Mouse (Mus musculus): ENCODE measurements around the gene Fndc3b. TPM values are rescaled to one million over a fixed set of nuclear protein-coding genes. Genes with fewer than 3 reads are reported as not detected.

The Fndc3b gene
- polyA plus RNA-seq, 1 experiment from 2014 or later: 7.5 TPM

DNA sequence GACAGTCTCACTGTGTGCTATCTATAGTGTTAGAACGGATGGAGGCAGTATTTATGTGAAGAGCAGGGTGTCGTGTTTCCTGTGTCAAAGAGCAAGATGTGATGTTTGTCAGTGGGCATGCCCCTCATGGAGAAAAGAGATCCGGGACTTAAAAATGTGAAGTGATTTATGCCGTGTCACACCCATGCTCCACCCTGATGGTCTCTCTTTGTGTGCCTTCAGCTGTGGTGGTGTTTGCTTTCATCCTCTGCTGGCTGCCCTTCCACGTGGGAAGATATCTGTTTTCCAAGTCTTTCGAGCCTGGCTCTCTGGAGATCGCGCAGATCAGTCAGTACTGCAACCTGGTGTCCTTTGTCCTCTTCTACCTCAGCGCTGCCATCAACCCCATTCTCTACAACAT, 336.7 kb downstream of the Fndc3b start:
- no peak overlapping the region for H3K4me2 ChIP-seq (ENCODE audit: low read length)
- no peak overlapping the region for H3K9ac ChIP-seq (ENCODE audit: low read depth, low read length)
- H3K4me3 ChIP-seq (ENCODE audit: low read length): no peak overlapping the region
- WGBS: 58% methylated on average over 9 of the region's 9 CpGs
- peaks cover 15% of the 10 kb centered on the region for H3K4me1 ChIP-seq (ENCODE audit: control insufficient read depth, insufficient read depth, low read depth, low read length)
- peaks cover 19% of the 10 kb centered on the region for H3K27me3 ChIP-seq (replicated peaks; ENCODE audit: control insufficient read depth, insufficient read depth, low read length)
- no peak overlapping the region for H3K27ac ChIP-seq (ENCODE audit: low read depth, low read length)
- H3K36me3 ChIP-seq (ENCODE audit: control insufficient read depth, insufficient read depth, low read length): no peaks in the 10 kb centered on the region
- ATAC-seq: no peak
- H3K9me3 ChIP-seq (ENCODE audit: control insufficient read depth, low read length): no peaks in the 10 kb centered on the region

DNA sequence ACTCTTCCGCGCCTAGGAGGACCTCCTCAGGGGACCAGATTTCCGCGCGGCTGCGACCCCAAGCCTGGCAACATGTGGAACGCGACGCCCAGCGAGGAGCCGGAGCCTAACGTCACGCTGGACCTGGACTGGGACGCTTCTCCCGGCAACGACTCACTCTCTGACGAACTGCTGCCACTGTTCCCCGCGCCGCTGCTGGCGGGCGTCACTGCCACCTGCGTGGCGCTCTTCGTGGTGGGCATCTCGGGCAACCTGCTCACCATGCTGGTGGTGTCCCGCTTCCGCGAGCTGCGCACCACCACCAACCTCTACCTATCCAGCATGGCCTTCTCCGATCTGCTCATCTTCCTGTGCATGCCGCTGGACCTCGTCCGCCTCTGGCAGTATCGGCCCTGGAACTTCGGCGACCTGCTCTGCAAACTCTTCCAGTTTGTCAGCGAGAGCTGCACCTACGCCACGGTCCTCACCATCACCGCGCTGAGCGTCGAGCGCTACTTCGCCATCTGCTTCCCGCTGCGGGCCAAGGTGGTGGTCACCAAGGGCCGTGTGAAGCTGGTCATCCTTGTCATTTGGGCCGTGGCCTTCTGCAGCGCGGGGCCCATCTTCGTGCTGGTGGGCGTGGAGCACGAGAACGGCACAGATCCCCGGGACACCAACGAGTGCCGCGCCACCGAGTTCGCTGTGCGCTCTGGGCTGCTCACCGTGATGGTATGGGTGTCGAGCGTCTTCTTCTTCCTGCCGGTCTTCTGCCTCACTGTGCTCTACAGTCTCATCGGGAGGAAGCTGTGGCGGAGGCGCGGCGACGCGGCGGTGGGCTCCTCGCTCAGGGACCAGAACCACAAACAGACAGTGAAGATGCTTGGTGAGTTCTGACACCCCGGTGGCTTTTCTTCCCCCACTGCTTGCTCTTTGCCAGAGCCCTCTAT, 339.1 kb downstream of the Fndc3b start:
- Histone ChIP-seq H3K9ac (ENCODE audit: low read depth, low read length) (peak overlapping the region; percentile 57), H3K27ac (ENCODE audit: low read depth, low read length) (no peak overlapping the region), H3K9me3 (ENCODE audit: control insufficient read depth, low read length) (no peaks in the 10 kb centered on the region), H3K27me3 (replicated peaks; ENCODE audit: control insufficient read depth, insufficient read depth, low read length) (peaks cover 19% of the 10 kb centered on the region), H3K4me3 (ENCODE audit: low read length) (peak overlapping the region; percentile 55), H3K4me2 (ENCODE audit: low read length) (peak overlapping the region; percentile 91), H3K4me1 (ENCODE audit: control insufficient read depth, insufficient read depth, low read depth, low read length) (peaks cover 15% of the 10 kb centered on the region), H3K36me3 (ENCODE audit: control insufficient read depth, insufficient read depth, low read length) (no peaks in the 10 kb centered on the region)
- WGBS: under 1% methylated on average over 77 of the region's 77 CpGs
- ATAC-seq: peak; percentile 59

DNA sequence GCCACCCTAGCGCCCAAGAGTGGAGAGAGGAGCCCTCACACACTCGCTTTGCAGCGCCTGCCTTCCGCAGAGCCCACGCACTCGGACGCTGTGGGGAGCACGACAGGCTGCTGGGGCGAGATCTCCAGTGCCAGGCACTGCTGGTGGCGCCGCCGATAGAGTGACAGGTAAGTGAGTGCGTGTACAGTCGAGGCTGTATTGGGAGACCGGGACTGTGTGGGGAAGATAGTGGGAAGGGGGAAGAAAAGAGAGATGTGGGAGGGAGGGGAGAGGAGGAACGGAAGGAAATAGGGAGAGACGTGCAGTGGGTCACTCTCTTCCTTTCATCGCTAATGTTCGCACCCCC, 339.9 kb downstream of the Fndc3b start, which contains the start of gene Ghsr:
Ghsr (plus strand) TSS at position 76 of the 346 bp plus-strand sequence.
- H3K36me3 ChIP-seq (ENCODE audit: control insufficient read depth, insufficient read depth, low read length): no peaks in the 10 kb centered on the region
- H3K4me3 ChIP-seq (ENCODE audit: low read length): peak within 1 kb of the TSS; percentile 55
- peak within 1 kb of the TSS; percentile 57 for H3K9ac ChIP-seq (ENCODE audit: low read depth, low read length)
- H3K4me1 ChIP-seq (ENCODE audit: control insufficient read depth, insufficient read depth, low read depth, low read length): peaks cover 15% of the 10 kb centered on the region
- WGBS: 1% methylated on average over 19 of the region's 19 CpGs
- H3K4me2 ChIP-seq (ENCODE audit: low read length): peak within 1 kb of the TSS; percentile 91
- H3K9me3 ChIP-seq (ENCODE audit: control insufficient read depth, low read length): no peaks in the 10 kb centered on the region
- H3K27me3 ChIP-seq (replicated peaks; ENCODE audit: control insufficient read depth, insufficient read depth, low read length): peaks cover 19% of the 10 kb centered on the region
- peak; percentile 59 for ATAC-seq
- no peak within 1 kb of the TSS for H3K27ac ChIP-seq (ENCODE audit: low read depth, low read length)

DNA sequence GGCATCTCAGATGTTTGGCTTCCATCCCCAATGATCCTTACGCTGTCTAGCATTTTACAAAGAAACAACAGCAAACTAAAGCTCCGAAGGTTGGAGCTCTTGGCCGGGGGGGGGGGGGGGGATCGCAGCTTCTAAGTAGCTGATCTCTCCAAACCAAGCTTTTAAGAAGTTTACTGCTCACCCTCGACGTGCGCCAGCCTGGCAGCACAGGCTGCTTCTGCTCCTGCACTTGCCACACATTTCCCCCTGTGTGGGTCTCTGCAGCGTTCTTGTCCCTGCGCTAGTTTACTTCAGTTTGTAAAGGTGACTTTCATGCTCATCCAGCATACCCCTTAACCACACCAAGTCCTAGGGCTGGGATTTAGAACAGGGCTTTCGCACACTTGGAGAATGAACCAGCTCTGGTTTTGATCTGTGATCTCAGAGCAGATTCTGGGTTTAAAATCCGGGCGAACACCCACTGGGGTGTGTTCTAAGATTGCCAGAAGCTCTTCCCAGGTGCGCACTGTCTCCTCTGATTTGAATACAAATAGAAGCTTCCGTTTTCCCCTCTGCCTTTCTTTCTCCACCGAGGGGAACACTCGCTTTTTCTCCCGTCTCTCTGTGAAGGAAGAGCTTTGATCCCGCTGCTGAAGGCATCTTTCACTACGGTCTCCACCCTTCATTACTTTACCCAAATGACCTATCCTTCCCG, 340.4 kb downstream of the Fndc3b start:
- peak overlapping the region; percentile 57 for H3K9ac ChIP-seq (ENCODE audit: low read depth, low read length)
- peaks cover 19% of the 10 kb centered on the region for H3K27me3 ChIP-seq (replicated peaks; ENCODE audit: control insufficient read depth, insufficient read depth, low read length)
- no peak overlapping the region for H3K27ac ChIP-seq (ENCODE audit: low read depth, low read length)
- no peaks in the 10 kb centered on the region for H3K36me3 ChIP-seq (ENCODE audit: control insufficient read depth, insufficient read depth, low read length)
- ATAC-seq: no peak
- H3K4me2 ChIP-seq (ENCODE audit: low read length): peak overlapping the region; percentile 91
- WGBS: 4% methylated on average over 20 of the region's 20 CpGs
- H3K4me3 ChIP-seq (ENCODE audit: low read length): peak overlapping the region; percentile 55
- no peaks in the 10 kb centered on the region for H3K9me3 ChIP-seq (ENCODE audit: control insufficient read depth, low read length)
- H3K4me1 ChIP-seq (ENCODE audit: control insufficient read depth, insufficient read depth, low read depth, low read length): peaks cover 15% of the 10 kb centered on the region

DNA sequence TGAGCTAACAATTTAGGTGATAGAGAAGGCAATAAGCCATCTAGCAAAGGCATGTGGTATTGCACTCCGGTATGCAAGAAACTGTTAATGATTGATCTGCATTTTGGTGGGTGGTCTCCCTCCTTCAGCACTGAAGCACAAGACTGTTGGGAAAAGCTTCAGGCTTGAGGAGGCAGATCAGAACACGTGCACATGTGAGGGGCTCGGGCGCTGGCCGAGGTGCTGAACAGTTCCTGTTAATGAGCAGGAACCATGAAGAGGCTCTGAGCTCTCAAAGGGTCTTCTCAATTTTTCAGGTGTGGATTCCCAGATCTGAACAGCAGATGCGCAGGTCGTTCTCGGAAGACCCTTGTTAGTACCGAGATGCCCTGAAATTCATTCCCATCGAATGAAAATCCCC, 341.0 kb downstream of the Fndc3b start:
- no peaks in the 10 kb centered on the region for H3K36me3 ChIP-seq (ENCODE audit: control insufficient read depth, insufficient read depth, low read length)
- peaks cover 19% of the 10 kb centered on the region for H3K27me3 ChIP-seq (replicated peaks; ENCODE audit: control insufficient read depth, insufficient read depth, low read length)
- 2% methylated on average over 10 of the region's 10 CpGs for WGBS
- H3K4me3 ChIP-seq (ENCODE audit: low read length): no peak overlapping the region
- H3K9ac ChIP-seq (ENCODE audit: low read depth, low read length): no peak overlapping the region
- peak overlapping the region; percentile 91 for H3K4me2 ChIP-seq (ENCODE audit: low read length)
- H3K9me3 ChIP-seq (ENCODE audit: control insufficient read depth, low read length): no peaks in the 10 kb centered on the region
- H3K27ac ChIP-seq (ENCODE audit: low read depth, low read length): no peak overlapping the region
- H3K4me1 ChIP-seq (ENCODE audit: control insufficient read depth, insufficient read depth, low read depth, low read length): peaks cover 15% of the 10 kb centered on the region
- ATAC-seq: no peak

Small RNA genes lying within 50 kb of the gene (microRNA-seq; reads per million reads assigned to microRNA genes)
- not detected for gene Mir3092

Other genes starting within 250 kb of the Fndc3b start
- gene Tmem212, start 185.1 kb upstream of the Fndc3b start, polyA plus RNA-seq (2015; fragmentation: Nextera tagmentation; extraction: Ambion mirVana): 0.23 and 0.31 TPM in 2 replicates
- gene Pld1, start 227.4 kb upstream of the Fndc3b start, polyA plus RNA-seq (2015; fragmentation: Nextera tagmentation; extraction: Ambion mirVana): 5.9 and 6.3 TPM in 2 replicates